Mouse (Mus musculus) embryonic facial prominence, embryonic 13.5 days (tissue): ENCODE measurements around the gene Hpca. TPM values are rescaled to one million over a fixed set of nuclear protein-coding genes. Genes with fewer than 3 reads are reported as not detected.
A peak's percentile ranks its signal among the peaks of the same experiment; 100 is the strongest.

ENCODE experiments used
- ATAC-seq: fragments of 200-750 bp; cut with Nextera tagmentation; 2 replicates; pipeline ENCODE4 v1.8.0; 2017; ENCODE audit warnings: low read depth; ENCODE audit not compliant: insufficient number of reproducible peaks, insufficient read depth, low FRiP score, low TSS enrichment
- H3K27ac ChIP-seq: fragments of 300-500 bp; sonication (generic); 2 replicates; pipeline ENCODE4 v1.5.1; 2015; ENCODE audit warnings: moderate library complexity, mild to moderate bottlenecking, inconsistent platforms
- H3K27me3 ChIP-seq: fragments of 300-500 bp; sonication (generic); 2 replicates; pipeline ENCODE4 v1.6.1; 2015; ENCODE audit warnings: mild to moderate bottlenecking, inconsistent platforms
- H3K36me3 ChIP-seq: fragments of 300-500 bp; sonication (generic); 2 replicates; pipeline ENCODE4 v1.6.1; 2015; ENCODE audit warnings: mild to moderate bottlenecking, inconsistent platforms
- H3K4me1 ChIP-seq: fragments of 300-500 bp; sonication (generic); 2 replicates; pipeline ENCODE4 v1.6.1; 2015; ENCODE audit warnings: inconsistent platforms
- H3K4me2 ChIP-seq: fragments of 300-500 bp; sonication (generic); 2 replicates; pipeline ENCODE4 v1.6.1; 2015; ENCODE audit warnings: moderate library complexity, mild to moderate bottlenecking, inconsistent platforms
- H3K4me3 ChIP-seq: fragments of 300-500 bp; sonication (generic); 2 replicates; pipeline ENCODE4 v1.5.1; 2015; ENCODE audit warnings: mild to moderate bottlenecking, inconsistent platforms
- H3K9ac ChIP-seq: fragments of 300-500 bp; sonication (generic); 2 replicates; pipeline ENCODE4 v1.6.1; 2015; ENCODE audit warnings: mild to moderate bottlenecking, inconsistent platforms
- H3K9me3 ChIP-seq: fragments of 300-500 bp; sonication (generic); 2 replicates; pipeline ENCODE4 v1.6.1; 2016; ENCODE audit warnings: inconsistent platforms
- WGBS: fragments of 180-500 bp; shearing (Covaris S2); methylation state at CpG from one replicate; pipeline ENCODE4 v1.1.7; 2015; ENCODE audit warnings: mixed read lengths; 5-methylcytosine and 5-hydroxymethylcytosine counted together
- polyA plus RNA-seq: library from polyadenylated mRNA; unstranded; fragments of >200 nt; fragmentation: Nextera tagmentation; extraction: Ambion mirVana; gene quantifications from 2 replicates; pipeline ENCODE4 v1.2.1, GENCODE M21; 2015

Gene Hpca
- polyA plus RNA-seq, 1 experiment from 2014 or later, result 3.1 TPM

DNA sequence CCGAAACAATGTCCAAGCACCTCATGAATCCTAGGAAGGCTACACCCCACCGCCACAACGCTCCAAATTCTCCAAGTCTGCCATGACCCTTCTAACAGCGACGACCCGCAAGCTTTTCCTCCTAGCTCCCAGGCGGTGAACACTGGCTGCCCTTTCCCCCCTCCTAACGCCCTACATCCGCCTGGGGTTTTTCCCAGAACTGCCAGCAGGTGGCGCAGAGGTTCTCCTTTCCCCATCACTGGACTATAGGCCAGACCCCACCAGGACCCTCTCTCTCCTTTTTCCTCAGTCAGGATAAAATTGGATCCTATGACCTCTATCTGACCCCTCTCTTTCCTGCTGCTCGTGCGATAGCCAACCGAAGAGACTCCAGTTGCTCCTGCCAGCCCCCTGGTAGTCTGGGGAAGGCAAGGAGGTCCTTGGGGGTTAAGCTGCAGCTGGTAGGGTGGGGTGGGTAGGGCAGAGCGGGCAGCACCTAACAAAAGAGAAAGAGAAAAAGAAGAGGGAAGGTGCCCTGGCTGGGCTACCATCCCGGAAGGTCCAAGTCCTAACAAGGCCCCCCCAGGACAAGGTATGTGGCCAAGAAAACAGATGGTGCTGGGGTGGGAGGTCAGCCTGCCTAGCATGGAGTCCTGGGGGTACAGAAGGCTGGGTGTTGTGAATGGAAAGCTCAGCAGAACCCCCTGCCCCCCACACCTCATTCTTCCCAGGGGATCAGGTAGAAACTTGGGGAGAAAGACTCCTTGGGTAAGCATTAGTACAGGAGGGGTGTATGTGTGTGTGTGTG is 13.2 kb upstream of the Hpca start:
- WGBS, result 9% methylated on average over 15 of the region's 15 CpGs
- no peak for ATAC-seq
- Histone ChIP-seq H3K9ac (peak overlapping the region; percentile 40; the same call in 1 of the 2 replicates), H3K27me3 (peaks cover 40% of the 10 kb centered on the region), H3K4me1 (peaks cover 35% of the 10 kb centered on the region), H3K36me3 (no peaks in the 10 kb centered on the region), H3K4me2 (peak overlapping the region; percentile 46), H3K4me3 (no peak overlapping the region), H3K9me3 (no peaks in the 10 kb centered on the region), H3K27ac (no peak overlapping the region)

DNA sequence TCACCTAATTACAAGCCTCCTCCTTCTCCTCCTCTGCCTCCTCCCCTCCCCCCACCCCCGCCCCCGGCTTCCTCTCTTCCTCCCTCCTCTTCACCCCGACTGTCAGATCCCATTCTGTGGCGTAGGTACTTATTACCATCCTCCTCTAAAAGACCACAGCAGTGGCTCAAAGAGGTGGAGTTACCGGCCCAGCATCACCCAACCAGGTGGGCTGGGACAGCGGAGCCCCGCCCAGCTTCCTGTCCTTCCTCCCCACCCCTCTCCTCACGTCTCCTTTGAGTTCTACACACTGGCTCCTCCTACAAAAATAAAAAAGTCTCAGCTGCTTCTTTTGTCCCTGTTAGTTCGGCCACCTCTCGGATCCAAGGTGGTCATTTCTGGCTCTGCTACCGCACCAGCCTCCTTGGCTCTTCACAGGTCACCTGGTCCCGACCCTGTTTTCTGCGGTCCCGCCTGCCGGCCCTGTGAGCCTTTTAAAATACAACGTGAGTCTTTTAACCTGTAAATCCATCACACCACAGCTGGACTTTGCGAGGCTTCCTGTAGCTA is 9.0 kb upstream of the Hpca start:
- Histone ChIP-seq H3K9ac (peak overlapping the region; percentile 63), H3K27ac (peak overlapping the region; percentile 72), H3K4me3 (peak overlapping the region; percentile 31), H3K4me1 (peaks cover 43% of the 10 kb centered on the region), H3K27me3 (peaks cover 15% of the 10 kb centered on the region), H3K4me2 (peak overlapping the region; percentile 59), H3K9me3 (no peaks in the 10 kb centered on the region), H3K36me3 (no peaks in the 10 kb centered on the region)
- WGBS, result 4% methylated on average over 17 of the region's 17 CpGs
- ATAC-seq, result 0 out of 2 replicates have a peak, but pooled peaks have one; percentile 72

DNA sequence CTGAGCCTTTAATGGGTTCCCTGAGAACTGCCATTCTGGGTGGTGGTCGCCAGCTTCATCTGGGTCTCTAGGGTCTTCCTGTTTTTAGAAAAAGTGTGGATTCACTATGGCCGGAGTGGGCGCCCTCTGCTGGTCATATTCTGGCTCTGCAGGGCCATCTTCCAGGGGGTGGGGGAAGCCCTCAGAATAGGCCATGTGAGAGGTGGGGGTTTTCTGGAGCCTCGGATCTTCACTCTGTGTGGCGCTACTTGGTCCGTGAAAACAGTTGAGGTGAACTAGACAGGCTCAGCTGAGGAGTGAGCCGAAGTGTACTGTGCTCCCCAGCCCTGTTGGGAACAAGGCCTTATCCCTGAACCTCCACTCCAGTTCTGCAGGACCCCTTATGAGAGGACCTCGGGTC is 8.3 kb upstream of the Hpca start:
- no peaks in the 10 kb centered on the region for H3K9me3 ChIP-seq
- peak; percentile 34; the same call in 1 of the 2 replicates for ATAC-seq
- peaks cover 15% of the 10 kb centered on the region for H3K27me3 ChIP-seq
- no peaks in the 10 kb centered on the region for H3K36me3 ChIP-seq
- WGBS, result 2% methylated on average over 8 of the region's 8 CpGs
- peak overlapping the region; percentile 72 for H3K27ac ChIP-seq
- peaks cover 48% of the 10 kb centered on the region for H3K4me1 ChIP-seq
- peak overlapping the region; percentile 31 for H3K4me3 ChIP-seq
- 0 out of 2 replicates have a peak overlapping the region, but pooled peaks have one; percentile 63 for H3K9ac ChIP-seq
- peak overlapping the region; percentile 59 for H3K4me2 ChIP-seq

DNA sequence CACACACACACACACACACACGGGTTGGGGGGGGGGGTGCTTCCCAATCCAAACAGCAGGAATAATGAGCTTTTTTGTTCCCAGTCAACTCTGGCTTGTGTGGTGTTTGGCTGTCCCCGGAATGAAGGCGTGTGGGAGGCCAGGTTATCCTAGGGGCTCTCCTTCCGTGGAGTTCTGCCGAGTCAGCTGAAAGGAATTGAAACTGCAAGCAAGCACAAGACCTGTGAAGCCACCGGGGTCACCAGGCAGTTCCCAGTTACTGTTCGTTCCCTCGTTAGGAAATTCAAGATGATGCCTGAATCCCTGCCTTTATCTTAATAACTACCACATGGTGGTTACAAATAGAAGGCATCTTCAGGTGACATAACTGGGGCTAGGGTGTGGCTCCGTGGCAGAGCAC is 7.6 kb upstream of the Hpca start:
- no peaks in the 10 kb centered on the region for H3K9me3 ChIP-seq
- H3K36me3 ChIP-seq, result no peaks in the 10 kb centered on the region
- no peak overlapping the region for H3K4me2 ChIP-seq
- H3K27me3 ChIP-seq, result peaks cover 22% of the 10 kb centered on the region
- no peak overlapping the region for H3K27ac ChIP-seq
- 21% methylated on average over 9 of the region's 9 CpGs for WGBS
- no peak for ATAC-seq
- no peak overlapping the region for H3K9ac ChIP-seq
- peaks cover 50% of the 10 kb centered on the region for H3K4me1 ChIP-seq
- no peak overlapping the region for H3K4me3 ChIP-seq

DNA sequence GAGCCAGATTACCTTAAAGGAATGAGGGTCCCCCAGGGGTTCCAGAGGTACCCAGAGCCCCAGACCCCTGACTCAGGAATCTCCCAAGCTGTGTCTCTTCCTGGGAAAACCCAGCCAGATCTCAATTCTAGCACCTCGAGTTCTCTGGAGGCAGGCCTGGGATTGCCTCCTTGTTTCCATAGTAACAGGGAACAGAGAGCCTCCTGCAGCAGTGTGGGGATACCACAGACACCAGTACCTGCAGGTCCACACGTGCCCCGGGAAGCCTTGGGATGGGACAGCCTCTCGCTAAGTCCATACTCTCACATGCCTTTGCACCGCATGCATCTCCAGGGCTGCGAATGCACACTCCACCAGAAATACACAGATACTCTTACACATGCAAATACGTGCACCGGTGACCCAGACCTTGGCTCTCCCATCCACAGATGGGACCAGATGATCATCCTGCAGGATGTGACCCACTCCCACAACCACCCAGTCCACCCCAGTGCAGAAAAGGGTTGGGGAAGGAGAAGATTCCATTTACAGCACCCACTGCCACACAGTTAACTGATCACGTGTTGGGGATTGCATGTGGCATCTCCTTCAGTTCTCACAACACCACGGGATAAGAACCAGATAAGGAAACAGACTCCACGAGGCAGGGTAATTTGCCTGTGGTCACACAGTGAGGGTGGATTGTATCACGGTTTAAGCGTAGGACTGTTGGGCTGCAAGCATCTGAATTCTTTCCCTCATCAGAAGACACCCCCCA is 6.9 kb upstream of the Hpca start:
- Histone ChIP-seq H3K9ac (no peak overlapping the region), H3K27me3 (peaks cover 26% of the 10 kb centered on the region), H3K36me3 (no peaks in the 10 kb centered on the region), H3K4me3 (no peak overlapping the region), H3K27ac (peak overlapping the region; percentile 16; the same call in 1 of the 2 replicates), H3K4me1 (peaks cover 50% of the 10 kb centered on the region), H3K4me2 (no peak overlapping the region), H3K9me3 (no peaks in the 10 kb centered on the region)
- 50% methylated on average over 13 of the region's 13 CpGs for WGBS
- no peak for ATAC-seq

DNA sequence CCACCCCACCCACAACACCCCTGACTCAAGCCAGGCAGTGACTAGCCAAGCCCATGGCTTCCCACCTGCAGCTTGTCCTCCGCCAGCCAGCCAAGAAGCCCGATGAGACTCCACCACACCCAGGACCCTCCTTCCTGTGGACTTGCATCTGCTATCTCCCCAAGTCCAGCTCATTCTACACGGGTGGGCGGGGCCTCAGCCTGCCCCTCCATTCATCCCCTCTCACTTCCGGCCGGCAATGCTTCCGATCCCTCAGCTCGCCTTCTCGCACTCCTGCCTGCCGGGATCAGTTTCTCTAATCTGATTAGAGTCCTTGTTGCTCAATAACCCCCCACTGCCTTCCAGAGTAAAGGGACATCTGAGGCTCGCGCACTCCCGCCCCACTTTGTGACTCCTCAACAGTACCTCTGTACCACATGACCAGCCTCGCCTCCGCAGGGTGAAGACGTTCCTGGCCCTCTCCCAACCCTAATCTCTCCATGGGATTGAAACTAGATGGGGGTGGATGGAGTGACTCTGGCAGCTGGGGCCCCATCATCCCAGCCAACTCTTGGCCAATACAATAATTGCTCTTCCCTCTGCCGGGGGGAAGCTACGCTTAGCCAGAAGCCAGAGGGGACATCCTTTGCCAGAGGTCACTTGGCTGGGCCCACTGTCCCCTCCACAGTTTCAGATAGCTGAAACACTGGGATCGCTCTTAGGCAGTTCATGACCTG is 4.1 kb upstream of the Hpca start:
- Histone ChIP-seq H3K4me1 (peaks cover 54% of the 10 kb centered on the region), H3K27ac (no peak overlapping the region), H3K9me3 (no peaks in the 10 kb centered on the region), H3K4me3 (peak overlapping the region; percentile 3; the same call in 1 of the 2 replicates), H3K36me3 (no peaks in the 10 kb centered on the region), H3K27me3 (peaks cover 53% of the 10 kb centered on the region), H3K4me2 (peak overlapping the region; percentile 40), H3K9ac (0 out of 2 replicates have a peak overlapping the region, but pooled peaks have one; percentile 44)
- ATAC-seq, result no peak
- 15% methylated on average over 19 of the region's 19 CpGs for WGBS

DNA sequence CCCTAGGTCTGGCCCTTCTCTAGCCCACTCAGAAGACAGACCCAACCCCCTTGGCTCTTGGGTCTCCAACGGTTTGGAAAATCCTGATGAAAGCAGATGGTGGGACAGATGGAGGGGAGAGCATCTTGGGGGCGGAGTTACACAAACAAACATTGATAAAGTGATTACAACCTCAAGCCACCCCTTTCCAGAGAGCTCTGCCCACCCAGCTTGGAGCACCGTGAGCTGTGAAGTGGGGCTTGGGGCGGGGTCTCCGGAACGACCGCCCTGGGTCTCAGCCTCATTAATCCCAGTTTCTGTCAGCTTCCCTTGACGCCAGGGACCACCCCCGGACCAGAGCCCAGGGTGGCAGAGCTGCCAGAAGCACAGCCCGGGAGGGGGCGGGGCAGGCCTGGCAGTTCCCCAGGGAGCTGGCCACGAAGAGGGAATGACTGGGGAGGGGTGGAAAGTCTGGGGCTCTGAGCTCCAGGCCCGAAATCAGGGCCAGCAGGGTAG is 2.9 kb upstream of the Hpca start:
- WGBS, result 11% methylated on average over 13 of the region's 13 CpGs
- Histone ChIP-seq H3K9me3 (no peaks in the 10 kb centered on the region), H3K4me1 (peaks cover 50% of the 10 kb centered on the region), H3K4me3 (no peak overlapping the region), H3K27me3 (peaks cover 65% of the 10 kb centered on the region), H3K4me2 (0 out of 2 replicates have a peak overlapping the region, but pooled peaks have one; percentile 20), H3K9ac (no peak overlapping the region), H3K36me3 (no peaks in the 10 kb centered on the region), H3K27ac (no peak overlapping the region)
- no peak for ATAC-seq

DNA sequence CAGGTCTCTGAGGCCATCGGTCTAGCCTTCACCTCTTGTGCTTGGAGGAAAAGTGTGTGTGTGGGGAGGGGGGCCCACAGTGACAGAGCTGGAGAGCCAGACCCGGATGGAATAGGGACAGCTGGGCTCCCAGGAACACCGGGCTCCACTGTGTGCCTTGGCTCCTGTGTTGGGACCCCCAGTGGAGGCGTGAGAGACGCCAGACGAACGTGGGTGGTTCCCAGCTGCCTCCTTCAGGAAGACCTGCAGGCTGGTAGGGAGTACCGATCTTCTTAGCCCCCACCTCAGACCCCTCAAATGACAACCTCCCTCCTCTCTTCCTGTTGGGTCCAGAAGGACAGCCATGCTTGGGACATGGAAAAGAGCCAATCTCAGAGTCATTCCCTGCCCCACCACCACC is 883 bp upstream of the Hpca start:
- H3K27ac ChIP-seq, result no peak overlapping the region

DNA sequence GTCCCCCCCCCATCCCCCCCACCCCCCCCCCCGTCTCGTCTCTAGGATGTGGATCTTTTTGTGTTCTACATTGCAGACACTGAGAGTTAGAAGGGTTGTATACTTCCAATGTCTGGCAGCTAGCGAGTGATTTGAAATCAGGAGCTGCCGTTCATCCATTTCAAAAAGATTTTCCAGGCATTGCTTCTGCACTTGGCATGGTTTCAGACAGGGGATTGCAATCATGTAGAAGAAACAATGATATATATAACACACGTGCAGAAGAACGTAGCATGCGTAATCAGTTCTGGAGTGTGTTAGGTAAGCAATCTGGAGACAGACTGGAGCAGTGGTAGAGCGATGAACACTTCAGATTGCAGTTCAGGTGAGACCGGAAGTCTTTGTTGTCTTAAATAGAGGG is 271 bp upstream of the Hpca start:
- no peak for ATAC-seq
- Histone ChIP-seq H3K9me3 (no peaks in the 10 kb centered on the region), H3K4me3 (no peak overlapping the region), H3K4me1 (peaks cover 35% of the 10 kb centered on the region), H3K27ac (no peak overlapping the region), H3K27me3 (peaks cover 78% of the 10 kb centered on the region), H3K4me2 (no peak overlapping the region), H3K9ac (no peak overlapping the region), H3K36me3 (no peaks in the 10 kb centered on the region)
- 24% methylated on average over 9 of the region's 9 CpGs for WGBS

More for the DNA sequence above, 883 bp upstream of the Hpca start:
- Histone ChIP-seq H3K36me3 (no peaks in the 10 kb centered on the region), H3K4me3 (no peak overlapping the region), H3K4me2 (no peak overlapping the region), H3K27me3 (peaks cover 78% of the 10 kb centered on the region), H3K4me1 (peaks cover 35% of the 10 kb centered on the region), H3K9me3 (no peaks in the 10 kb centered on the region), H3K9ac (no peak overlapping the region)
- WGBS, result 36% methylated on average over 8 of the region's 8 CpGs
- no peak for ATAC-seq

DNA sequence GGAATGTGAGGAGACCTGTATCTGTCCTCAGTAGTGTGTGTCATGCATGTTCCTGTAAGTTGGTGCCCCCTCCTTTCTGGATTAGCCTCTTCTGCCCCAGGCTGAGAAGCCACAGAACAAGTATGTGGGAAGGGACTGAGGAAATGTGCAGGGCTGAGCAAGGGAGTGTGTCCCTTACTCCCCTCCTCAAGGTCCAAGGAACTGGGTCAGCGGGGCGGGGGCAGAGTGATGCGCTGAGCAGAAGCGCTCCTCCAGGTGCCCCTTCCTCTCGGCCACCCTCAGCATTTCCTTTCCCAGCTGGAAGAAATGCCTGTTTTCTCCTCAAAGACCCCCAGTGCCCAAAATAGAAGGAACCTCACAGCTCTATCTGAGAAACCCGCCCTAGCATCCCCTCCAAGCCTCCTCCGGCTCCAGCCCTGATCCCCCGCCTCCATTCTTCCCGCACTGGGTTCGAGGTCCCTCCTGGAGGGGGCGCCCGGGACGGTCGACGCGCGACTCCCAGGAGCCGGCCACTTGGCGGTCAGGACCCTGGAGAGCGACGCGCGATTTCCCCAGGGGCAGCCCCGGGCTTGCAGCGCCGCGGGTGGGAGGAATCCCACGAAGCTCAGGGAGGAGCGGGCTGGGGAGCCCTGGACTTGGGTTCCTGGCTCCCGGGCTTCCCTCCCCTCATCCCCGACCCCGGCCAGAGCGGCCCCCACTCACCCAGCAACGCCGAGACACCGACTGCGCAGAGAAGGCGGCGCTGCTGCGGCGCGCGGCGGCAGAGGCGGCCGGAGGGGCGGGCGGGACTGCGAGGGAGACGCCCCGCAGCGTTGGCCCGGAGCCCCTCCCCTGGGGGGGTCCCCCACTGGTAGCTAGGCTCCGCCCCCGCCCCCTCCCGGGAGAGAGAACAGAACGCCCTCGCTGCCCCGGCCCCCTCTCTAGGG is 1.1 kb downstream of the Hpca start:
- Histone ChIP-seq H3K27me3 (peaks cover 80% of the 10 kb centered on the region), H3K4me3 (peak overlapping the region; percentile 51), H3K9ac (peak overlapping the region; percentile 51), H3K27ac (no peak overlapping the region), H3K36me3 (no peaks in the 10 kb centered on the region), H3K4me2 (peak overlapping the region; percentile 97), H3K9me3 (no peaks in the 10 kb centered on the region), H3K4me1 (peaks cover 30% of the 10 kb centered on the region)
- WGBS, result 1% methylated on average over 59 of the region's 59 CpGs
- ATAC-seq, result no peak
